Mouse (Mus musculus): ENCODE measurements around the gene Exoc8.

DNA sequence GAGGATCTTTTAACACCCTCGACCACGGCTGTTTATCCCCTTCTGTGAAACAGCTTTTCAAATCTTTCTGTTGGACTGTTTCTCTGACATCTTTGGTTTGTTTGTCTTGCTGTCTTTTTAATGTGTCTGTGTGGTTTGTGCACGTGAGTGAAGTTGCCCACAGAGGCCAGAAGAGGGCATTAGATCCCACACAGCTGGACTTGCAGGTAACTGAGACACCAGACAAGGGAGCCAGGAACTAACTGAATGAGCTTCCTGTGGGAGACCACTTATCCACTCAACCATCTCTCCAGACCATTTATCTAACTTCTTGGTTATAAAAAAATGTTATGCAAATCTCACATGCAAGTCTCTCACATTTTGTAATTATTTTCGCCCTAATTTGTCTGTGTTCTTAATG, 33.1 kb upstream of the Exoc8 start:
- TF ChIP-seq MAFK (IDR thresholded peaks at IDR 0.05; ENCODE audit: insufficient read depth, low read depth, low read length) (no peak), ZC3H11A (IDR thresholded peaks at IDR 0.05; ENCODE audit: borderline replicate concordance, low read depth, low read length) (no peak)
